21 mouse cellular contexts compared by ENCODE assay signal in the genomic region with DNA sequence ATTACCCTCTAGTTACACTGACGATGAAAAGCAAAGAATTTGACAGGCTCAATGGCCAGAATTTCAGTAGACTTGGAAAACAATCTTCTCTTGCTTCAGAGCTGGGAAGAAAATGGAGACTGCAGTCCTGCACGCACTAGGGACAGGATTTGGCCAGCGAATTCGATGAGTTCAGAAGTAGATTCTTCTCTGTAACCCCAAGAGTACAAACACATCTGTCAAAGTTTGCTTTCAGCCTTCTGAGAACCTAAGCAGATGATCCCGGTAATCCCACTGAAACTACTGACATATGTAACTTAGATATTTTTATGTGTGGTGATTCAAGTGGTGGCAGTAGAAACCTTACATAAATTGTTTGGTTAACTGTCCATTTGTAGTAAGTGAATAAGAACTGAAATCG.
"Had no signal": no experiment of that assay in that cellular context is flagged by ENCODE, and none has a peak within 500 bp of the region (broad histone marks: within the 10 kb centered on the region; RNA-seq: fewer than 3 reads in every experiment).

No protein-coding gene starts in this region.

- H3K4me2 ChIP-seq: liver, embryonic 13.5 days; liver, embryonic 15.5 days; lung, embryonic 15.5 days; midbrain, embryonic 12.5 days; neural tube, embryonic 12.5 days; stomach, embryonic 15.5 days had no signal

- H3K27me3 ChIP-seq: liver, embryonic 13.5 days; liver, embryonic 15.5 days; lung, embryonic 15.5 days; megakaryocyte, embryonic 14.5 days; midbrain, embryonic 12.5 days; neural tube, embryonic 12.5 days; stomach, embryonic 15.5 days had no signal

- H3K9me3 ChIP-seq: liver, embryonic 13.5 days; liver, embryonic 15.5 days; lung, embryonic 15.5 days; megakaryocyte, embryonic 14.5 days; midbrain, embryonic 10.5 days; midbrain, embryonic 12.5 days; neural tube, embryonic 12.5 days; stomach, embryonic 15.5 days had no signal

- DNase-seq: liver, embryonic 13.5 days; liver, postnatal 0 days; lung, adult 2 months; lung, postnatal 14 days; lung, postnatal 36 days; midbrain, embryonic 14.5 days; right cerebral cortex, postnatal 14 days; spleen, adult 18-20 months; thymus, adult 18-20 months; thymus, postnatal 14 days; thymus, postnatal 36 days had no signal

- H3K9ac ChIP-seq: liver, embryonic 13.5 days; liver, embryonic 15.5 days; liver, postnatal 0 days; lung, embryonic 15.5 days; midbrain, embryonic 12.5 days; neural tube, embryonic 12.5 days; stomach, embryonic 15.5 days had no signal

- H3K27ac ChIP-seq: liver, embryonic 13.5 days; liver, embryonic 15.5 days; lung, embryonic 15.5 days; macrophage; midbrain, embryonic 10.5 days; midbrain, embryonic 12.5 days; neural tube, embryonic 12.5 days; stomach, embryonic 15.5 days had no signal

- ATAC-seq: liver, postnatal 0 days; lung, postnatal 0 days; midbrain, embryonic 16.5 days had no signal

- H3K4me1 ChIP-seq: liver, embryonic 13.5 days; liver, embryonic 15.5 days; lung, embryonic 15.5 days; megakaryocyte, embryonic 14.5 days; midbrain, embryonic 10.5 days; midbrain, embryonic 12.5 days; neural tube, embryonic 12.5 days; stomach, embryonic 15.5 days had no signal

- H3K4me3 ChIP-seq: liver, embryonic 13.5 days; liver, embryonic 15.5 days; lung, embryonic 15.5 days; megakaryocyte, embryonic 14.5 days; midbrain, embryonic 10.5 days; midbrain, embryonic 12.5 days; neural tube, embryonic 12.5 days; stomach, embryonic 15.5 days had no signal

- H3K36me3 ChIP-seq: liver, embryonic 13.5 days; liver, embryonic 15.5 days; lung, embryonic 15.5 days; midbrain, embryonic 10.5 days; midbrain, embryonic 12.5 days; neural tube, embryonic 12.5 days; stomach, embryonic 15.5 days had no signal
